Mouse (Mus musculus): ENCODE results near the gene Rnf180.

Gene Rnf180

DNA sequence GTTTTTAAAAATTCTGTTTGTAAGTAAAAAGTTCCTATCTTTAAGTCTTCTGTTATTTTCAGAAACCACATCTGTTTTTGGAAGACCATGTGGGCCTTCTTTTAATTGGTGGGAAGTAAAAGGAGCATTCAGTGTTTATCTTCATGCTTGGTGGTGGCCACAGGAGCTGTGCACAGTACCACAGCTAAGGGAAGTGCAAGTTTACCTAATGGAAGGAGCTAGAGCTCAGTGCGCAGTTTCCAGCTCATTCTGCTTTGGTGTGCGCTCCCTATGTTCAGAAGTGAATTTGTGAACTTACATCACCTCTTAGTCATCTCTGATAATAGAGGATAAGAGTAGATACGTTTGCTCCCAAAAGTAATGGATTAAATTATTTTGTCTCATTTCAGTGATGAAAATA is 172.5 kb downstream of the Rnf180 start:
- DNase-seq: no peak

DNA sequence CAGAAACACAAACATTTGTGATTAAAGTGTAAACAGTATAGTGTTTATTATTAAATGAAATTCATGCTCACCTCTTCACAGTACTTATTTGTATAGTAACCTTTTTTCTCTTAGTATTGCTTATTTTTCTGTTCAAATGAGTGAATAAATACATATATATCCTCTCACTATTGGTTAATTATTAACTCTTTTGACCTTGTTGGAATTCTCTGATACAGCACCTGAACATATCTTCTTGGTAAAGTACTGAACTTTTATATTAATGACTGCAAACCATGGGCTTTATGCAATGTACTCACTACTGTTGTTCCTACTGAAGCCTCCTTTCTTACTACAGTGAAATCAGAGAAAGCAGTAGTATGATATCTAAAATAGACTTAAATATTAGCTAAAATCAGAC is 173.0 kb downstream of the Rnf180 start:
- no peak for DNase-seq

- DNase-seq: no peak
Observed at GRCm38 (mm10) chr13:105111599-105111998, 183.0 kb downstream of the Rnf180 start.

DNA sequence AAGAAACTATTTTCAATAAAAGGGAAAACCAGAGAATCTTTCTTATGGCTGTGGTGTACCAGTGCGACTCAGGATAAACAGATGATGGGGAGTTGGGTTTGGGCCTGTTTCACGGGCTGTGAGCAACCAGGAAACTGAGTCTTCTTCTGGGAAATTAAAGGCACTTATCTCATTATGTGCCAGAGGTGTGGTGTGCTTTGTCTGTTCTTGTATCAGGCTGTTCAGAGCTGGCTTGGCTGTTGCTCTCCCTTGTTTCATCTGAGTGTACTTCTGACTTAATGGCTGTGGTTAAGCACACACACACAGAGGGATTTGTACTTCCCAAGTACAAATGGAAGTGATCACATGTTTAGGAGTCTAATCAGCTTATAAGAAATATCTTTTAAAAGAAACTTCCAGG is 190.2 kb downstream of the Rnf180 start:
- DNase-seq: no peak

DNA sequence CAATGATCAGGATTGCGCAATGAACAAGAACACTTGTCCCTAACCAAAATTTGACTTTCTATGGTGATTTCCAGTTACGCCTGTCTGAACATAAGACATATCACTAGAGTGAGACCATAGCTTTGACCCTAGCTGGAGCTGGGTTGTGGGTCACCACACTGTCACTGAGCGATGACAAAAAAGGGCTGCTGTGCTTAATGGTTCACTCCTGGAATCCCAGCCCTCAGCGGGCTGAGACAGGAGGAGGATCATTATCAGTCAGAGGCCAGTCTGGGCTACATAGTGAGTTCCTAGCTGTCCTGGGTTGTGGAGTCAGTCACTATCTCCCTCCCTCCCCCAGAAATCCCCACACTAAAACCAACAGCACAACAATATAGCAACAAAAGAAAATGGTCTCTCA is 193.9 kb downstream of the Rnf180 start:
- no peak for DNase-seq

DNA sequence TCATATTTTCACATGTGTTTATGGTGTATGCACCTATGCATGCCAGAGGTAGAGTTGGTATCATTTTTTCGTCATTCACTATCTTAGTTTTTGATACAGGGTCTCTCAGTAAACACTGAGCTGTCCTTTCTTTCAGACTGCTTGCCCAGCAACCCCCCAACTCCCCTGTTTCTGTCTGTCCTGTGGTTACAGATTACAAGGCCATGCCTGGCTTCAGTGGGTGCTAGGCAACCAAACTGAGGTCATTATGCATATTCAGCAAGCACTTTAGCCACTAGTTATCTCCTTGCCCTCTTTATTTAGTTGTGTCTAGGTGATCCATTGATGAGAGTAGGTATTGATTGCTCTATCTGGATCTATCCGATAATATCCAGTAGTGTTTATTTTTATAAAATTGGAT is 198.3 kb downstream of the Rnf180 start:
- no peak for DNase-seq

GRCm38 (mm10) chr13:105089276-105089675 is 205.3 kb downstream of the Rnf180 start:
- DNase-seq: no peak

- no peak for DNase-seq
Observed at GRCm38 (mm10) chr13:105081862-105082261, 212.8 kb downstream of the Rnf180 start, which contains the start of gene 4933425L06Rik. Gene 4933425L06Rik (plus strand): TSS chr13:105082122.

Data from cerebellum, adult 11 months (tissue).